Mouse (Mus musculus): ENCODE data around the gene Glod5. TPM values are rescaled to one million over a fixed set of nuclear protein-coding genes. Genes with fewer than 3 reads are reported as not detected.
"Not testable (repeated sequence)": the region's sequence is repeated elsewhere in the genome, so short reads cannot be mapped to it uniquely, and the experiment has no call there.

Glod5 gene
- polyA plus RNA-seq, 1 experiment: not detected

DNA sequence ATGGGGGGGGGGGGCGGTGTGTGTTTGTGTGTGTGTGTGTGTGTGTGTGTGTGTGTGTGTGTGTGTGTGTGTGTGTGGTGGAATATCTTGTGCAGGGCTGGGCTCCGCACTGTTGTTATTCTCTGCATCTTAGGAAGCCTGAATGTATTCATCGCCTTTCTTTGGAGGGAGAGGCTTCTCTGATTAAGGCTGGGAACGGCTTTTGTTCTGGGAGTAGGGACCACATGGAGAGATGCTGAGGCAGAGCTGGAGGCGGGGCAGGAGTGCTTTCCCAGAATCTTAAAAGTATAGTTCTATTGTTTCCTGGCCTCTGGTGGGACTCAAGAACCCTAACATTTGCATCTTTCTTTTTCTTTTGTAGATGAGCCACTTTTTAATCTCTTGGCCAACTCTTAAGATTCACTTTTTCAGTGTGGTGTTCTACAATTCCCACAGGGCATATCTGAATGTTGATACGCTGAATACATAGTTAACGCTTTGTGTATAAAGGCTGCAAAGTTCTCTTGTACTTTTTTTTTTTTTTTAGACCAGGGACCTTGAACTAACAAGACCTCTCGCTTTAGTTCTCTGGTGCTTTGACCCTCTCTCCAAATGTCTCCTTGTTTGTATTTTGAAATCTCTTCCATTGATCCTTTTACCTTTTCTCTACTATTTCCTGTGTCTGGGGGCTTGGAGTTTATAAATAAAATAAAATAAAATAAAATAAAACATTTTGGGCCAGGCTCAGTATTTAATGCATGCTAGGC is 4.5 kb downstream of the Glod5 start:
- WGBS: 73% methylated on average over 8 of the region's 8 CpGs
- Histone ChIP-seq H3K4me1 (ENCODE audit: control insufficient read depth, insufficient read depth, insufficient read length) (no peaks in the 10 kb centered on the region), H3K27me3 (ENCODE audit: control insufficient read depth, insufficient read depth, low read length) (no peaks in the 10 kb centered on the region), H3K36me3 (ENCODE audit: control insufficient read depth, insufficient read depth, low read length) (no peaks in the 10 kb centered on the region), H3K27ac (ENCODE audit: insufficient read depth, low read length) (no peak overlapping the region), H3K4me3 (ENCODE audit: extremely low read depth, insufficient read depth, insufficient read length) (no peak overlapping the region)
- TF ChIP-seq POLR2A (IDR thresholded peaks at IDR 0.05; ENCODE audit: low read depth, low read length): no peak
- TF ChIP-seq CTCF (IDR thresholded peaks at IDR 0.05; ENCODE audit: extremely low read depth, insufficient read depth, insufficient read length, insufficient replicate concordance): no peak
- DNase-seq (ENCODE audit: low read depth in 1 of 2, low spot score in 2 of 2): no peak

DNA sequence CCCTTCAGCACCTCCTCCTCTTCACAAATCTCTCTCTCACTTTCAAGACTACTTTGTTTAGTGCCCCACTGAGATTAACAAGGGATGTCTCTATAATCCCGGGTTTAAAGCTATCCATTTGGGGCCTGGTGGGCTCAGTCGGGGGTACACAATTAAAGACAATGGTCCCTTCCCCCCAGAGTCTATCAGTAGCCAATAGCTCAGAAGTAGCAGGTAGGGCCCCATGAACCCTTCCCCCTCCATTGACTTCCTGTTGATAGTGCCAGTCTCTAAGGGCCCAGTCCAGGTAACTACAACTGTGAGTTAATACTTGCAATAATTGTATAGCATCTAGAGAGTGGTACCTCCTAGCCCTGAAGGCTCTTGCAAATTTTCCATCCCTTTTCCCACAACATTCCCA is 5.1 kb downstream of the Glod5 start:
- no peaks in the 10 kb centered on the region for H3K27me3 ChIP-seq (ENCODE audit: control insufficient read depth, insufficient read depth, low read length)
- 34% methylated on average over 2 of the region's 2 CpGs for WGBS
- DNase-seq (ENCODE audit: low read depth in 1 of 2, low spot score in 2 of 2): no peak
- no peaks in the 10 kb centered on the region for H3K36me3 ChIP-seq (ENCODE audit: control insufficient read depth, insufficient read depth, low read length)
- no peak overlapping the region for H3K4me3 ChIP-seq (ENCODE audit: extremely low read depth, insufficient read depth, insufficient read length)
- TF ChIP-seq CTCF (IDR thresholded peaks at IDR 0.05; ENCODE audit: extremely low read depth, insufficient read depth, insufficient read length, insufficient replicate concordance) (no peak), POLR2A (IDR thresholded peaks at IDR 0.05; ENCODE audit: low read depth, low read length) (no peak)
- no peak overlapping the region for H3K27ac ChIP-seq (ENCODE audit: insufficient read depth, low read length)
- no peaks in the 10 kb centered on the region for H3K4me1 ChIP-seq (ENCODE audit: control insufficient read depth, insufficient read depth, insufficient read length)

DNA sequence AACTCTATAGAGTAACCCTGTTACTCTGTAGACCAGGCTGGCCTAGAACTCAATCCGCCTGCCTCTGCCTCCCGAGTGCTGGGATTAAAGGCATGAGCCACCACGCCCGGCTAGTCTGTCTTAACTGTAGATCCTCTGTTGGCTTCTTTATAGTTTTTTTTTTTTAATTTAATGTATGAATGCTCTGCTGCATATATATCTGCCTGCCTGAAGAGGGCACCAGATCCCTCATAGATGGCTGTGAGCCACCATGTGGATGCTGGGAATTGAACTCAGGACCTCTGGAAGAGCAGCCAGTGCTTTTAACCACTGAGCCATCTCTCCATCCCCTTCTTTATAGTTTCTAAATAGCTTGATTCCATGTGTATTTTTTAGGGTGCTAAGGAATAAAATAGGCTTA is 8.9 kb downstream of the Glod5 start:
- not testable (repeated sequence) for H3K4me1 ChIP-seq (ENCODE audit: control insufficient read depth, insufficient read depth, insufficient read length); DNase-seq (ENCODE audit: low read depth in 1 of 2, low spot score in 2 of 2); H3K27me3 ChIP-seq (ENCODE audit: control insufficient read depth, insufficient read depth, low read length); H3K27ac ChIP-seq (ENCODE audit: insufficient read depth, low read length); H3K4me3 ChIP-seq (ENCODE audit: extremely low read depth, insufficient read depth, insufficient read length); H3K36me3 ChIP-seq (ENCODE audit: control insufficient read depth, insufficient read depth, low read length)
- 81% methylated on average over 4 of the region's 4 CpGs for WGBS

DNA sequence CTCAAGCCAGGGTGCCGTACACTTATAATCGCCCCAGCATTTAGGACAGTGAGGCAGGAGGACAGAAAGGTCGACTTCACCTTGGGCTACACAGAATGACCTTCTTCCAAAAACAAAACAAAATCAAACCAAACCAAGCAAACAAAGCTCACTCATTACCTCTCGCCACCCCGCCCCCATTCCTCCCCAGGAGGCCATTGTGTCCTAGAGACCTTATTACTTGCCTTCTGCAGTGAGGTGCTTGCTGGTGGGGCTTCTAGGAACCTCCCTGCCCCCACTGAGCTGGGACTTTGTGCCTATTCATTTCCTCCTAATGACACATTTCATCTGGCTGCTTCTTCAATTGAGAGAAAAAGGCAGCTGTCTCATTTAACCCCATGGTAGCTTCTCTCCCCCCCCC is 9.7 kb downstream of the Glod5 start:
- no peak for TF ChIP-seq CTCF (IDR thresholded peaks at IDR 0.05; ENCODE audit: extremely low read depth, insufficient read depth, insufficient read length, insufficient replicate concordance)
- no peak for TF ChIP-seq POLR2A (IDR thresholded peaks at IDR 0.05; ENCODE audit: low read depth, low read length)
- H3K27me3 ChIP-seq (ENCODE audit: control insufficient read depth, insufficient read depth, low read length): no peaks in the 10 kb centered on the region
- no peak for DNase-seq (ENCODE audit: low read depth in 1 of 2, low spot score in 2 of 2)
- no peak overlapping the region for H3K4me3 ChIP-seq (ENCODE audit: extremely low read depth, insufficient read depth, insufficient read length)
- no peak overlapping the region for H3K27ac ChIP-seq (ENCODE audit: insufficient read depth, low read length)
- no peaks in the 10 kb centered on the region for H3K36me3 ChIP-seq (ENCODE audit: control insufficient read depth, insufficient read depth, low read length)
- H3K4me1 ChIP-seq (ENCODE audit: control insufficient read depth, insufficient read depth, insufficient read length): no peaks in the 10 kb centered on the region
- WGBS: 71% methylated on average over 5 of the region's 5 CpGs

DNA sequence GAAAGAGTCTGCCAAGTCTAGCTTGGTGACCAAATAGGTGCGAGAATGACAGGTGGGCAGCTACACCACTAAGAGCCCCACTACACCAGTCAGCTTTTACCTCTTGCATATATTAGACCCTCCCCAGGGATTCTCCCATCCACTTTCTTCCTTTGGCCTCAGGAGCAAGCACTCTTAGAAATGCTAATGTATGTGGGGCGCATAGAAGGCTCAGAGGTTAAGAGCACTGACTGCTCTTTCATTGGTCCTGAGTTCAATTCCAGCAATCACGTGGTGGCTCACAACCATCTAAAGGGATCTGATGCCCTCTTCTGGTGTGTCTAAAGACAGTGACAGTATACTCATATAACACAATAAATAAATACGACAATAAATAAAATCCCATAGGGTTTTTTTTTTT is 15.3 kb downstream of the Glod5 start:
- Histone ChIP-seq H3K4me1 (ENCODE audit: control insufficient read depth, insufficient read depth, insufficient read length) (no peaks in the 10 kb centered on the region), H3K27me3 (ENCODE audit: control insufficient read depth, insufficient read depth, low read length) (no peaks in the 10 kb centered on the region), H3K4me3 (ENCODE audit: extremely low read depth, insufficient read depth, insufficient read length) (no peak overlapping the region), H3K36me3 (ENCODE audit: control insufficient read depth, insufficient read depth, low read length) (no peaks in the 10 kb centered on the region), H3K27ac (ENCODE audit: insufficient read depth, low read length) (no peak overlapping the region)
- WGBS: 74% methylated on average over 4 of the region's 4 CpGs
- TF ChIP-seq POLR2A (IDR thresholded peaks at IDR 0.05; ENCODE audit: low read depth, low read length): no peak
- TF ChIP-seq CTCF (IDR thresholded peaks at IDR 0.05; ENCODE audit: extremely low read depth, insufficient read depth, insufficient read length, insufficient replicate concordance): no peak
- DNase-seq (ENCODE audit: low read depth in 1 of 2, low spot score in 2 of 2): no peak

DNA sequence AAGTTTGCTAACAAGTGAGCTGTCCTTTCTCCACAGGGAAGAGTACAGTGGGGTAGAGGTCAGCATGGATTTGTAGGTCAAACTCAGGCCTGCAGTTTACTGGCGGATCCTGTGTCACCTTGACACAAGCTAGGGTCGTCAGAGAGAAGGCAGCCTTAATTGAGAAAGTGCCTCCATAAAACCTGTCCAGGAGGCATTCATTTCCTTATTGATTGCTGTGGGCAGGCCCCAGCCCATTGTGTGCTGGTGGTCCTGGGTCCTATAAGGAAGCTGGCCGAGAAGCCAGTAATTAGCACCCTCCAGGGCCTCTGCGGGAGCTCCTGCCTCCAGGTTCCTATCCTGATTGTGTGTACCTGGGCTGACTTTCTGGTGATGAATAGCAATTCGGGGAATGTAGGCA is 16.3 kb downstream of the Glod5 start:
- no peak for DNase-seq (ENCODE audit: low read depth in 1 of 2, low spot score in 2 of 2)
- no peaks in the 10 kb centered on the region for H3K4me1 ChIP-seq (ENCODE audit: control insufficient read depth, insufficient read depth, insufficient read length)
- H3K4me3 ChIP-seq (ENCODE audit: extremely low read depth, insufficient read depth, insufficient read length): no peak overlapping the region
- TF ChIP-seq POLR2A (IDR thresholded peaks at IDR 0.05; ENCODE audit: low read depth, low read length): no peak
- TF ChIP-seq CTCF (IDR thresholded peaks at IDR 0.05; ENCODE audit: extremely low read depth, insufficient read depth, insufficient read length, insufficient replicate concordance): no peak
- WGBS: 82% methylated on average over 5 of the region's 5 CpGs
- no peaks in the 10 kb centered on the region for H3K36me3 ChIP-seq (ENCODE audit: control insufficient read depth, insufficient read depth, low read length)
- no peaks in the 10 kb centered on the region for H3K27me3 ChIP-seq (ENCODE audit: control insufficient read depth, insufficient read depth, low read length)
- H3K27ac ChIP-seq (ENCODE audit: insufficient read depth, low read length): no peak overlapping the region

DNA sequence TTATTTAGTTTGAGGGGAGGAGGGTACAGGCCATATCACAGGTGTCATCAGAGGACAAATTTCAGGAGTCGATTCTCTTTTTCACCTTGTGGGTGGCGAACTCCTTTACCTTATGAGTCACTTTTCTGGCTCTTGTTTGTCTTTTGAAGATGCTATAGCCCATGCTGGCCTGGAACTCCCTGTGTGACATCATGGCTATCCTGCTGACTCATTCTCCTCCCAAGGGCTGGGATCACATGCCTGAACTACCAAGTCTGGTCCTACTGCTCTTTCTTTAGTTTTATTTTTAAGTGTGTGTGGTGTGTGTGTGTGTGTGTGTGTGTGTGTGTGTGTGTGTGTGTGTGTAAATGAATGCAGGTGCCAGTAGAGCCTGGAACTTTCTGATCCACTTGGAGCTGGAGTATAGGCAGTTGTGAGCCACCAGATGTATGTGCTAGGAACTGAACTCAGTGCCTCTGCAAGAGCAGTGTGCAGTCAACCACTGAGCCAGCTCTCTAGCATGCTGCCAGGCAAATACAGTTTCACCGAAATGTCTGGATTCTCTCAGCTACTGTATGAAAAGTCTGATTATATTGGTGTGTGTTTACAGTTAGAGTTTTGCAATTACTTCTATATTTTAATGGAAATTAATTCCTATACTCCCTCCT is 17.6 kb downstream of the Glod5 start:
- TF ChIP-seq POLR2A (IDR thresholded peaks at IDR 0.05; ENCODE audit: low read depth, low read length): no peak
- no peak for TF ChIP-seq CTCF (IDR thresholded peaks at IDR 0.05; ENCODE audit: extremely low read depth, insufficient read depth, insufficient read length, insufficient replicate concordance)
- H3K27ac ChIP-seq (ENCODE audit: insufficient read depth, low read length): no peak overlapping the region
- no peaks in the 10 kb centered on the region for H3K27me3 ChIP-seq (ENCODE audit: control insufficient read depth, insufficient read depth, low read length)
- 82% methylated on average over 3 of the region's 3 CpGs for WGBS
- DNase-seq (ENCODE audit: low read depth in 1 of 2, low spot score in 2 of 2): no peak
- H3K4me1 ChIP-seq (ENCODE audit: control insufficient read depth, insufficient read depth, insufficient read length): no peaks in the 10 kb centered on the region
- no peaks in the 10 kb centered on the region for H3K36me3 ChIP-seq (ENCODE audit: control insufficient read depth, insufficient read depth, low read length)
- H3K4me3 ChIP-seq (ENCODE audit: extremely low read depth, insufficient read depth, insufficient read length): no peak overlapping the region
